Mouse (Mus musculus) thymus, postnatal 0 days (tissue): Measurements from ENCODE around the gene Dnajc11. TPM values are rescaled to one million over a fixed set of nuclear protein-coding genes. Genes with fewer than 3 reads are reported as not detected.

Experiments
- DNase-seq: peaks from one replicate; pipeline ENCODE4 v3.0.0-alpha.2; 2015; ENCODE audit warnings: low spot score
- polyA plus RNA-seq: library from polyadenylated mRNA; unstranded; fragments of >200 nt; fragmentation: Nextera tagmentation; extraction: Ambion mirVana; gene quantifications from 2 replicates; pipeline ENCODE4 v1.2.1, GENCODE M21; 2015

The Dnajc11 gene
- polyA plus RNA-seq = 47.2 and 48.3 TPM in 2 replicates

DNA sequence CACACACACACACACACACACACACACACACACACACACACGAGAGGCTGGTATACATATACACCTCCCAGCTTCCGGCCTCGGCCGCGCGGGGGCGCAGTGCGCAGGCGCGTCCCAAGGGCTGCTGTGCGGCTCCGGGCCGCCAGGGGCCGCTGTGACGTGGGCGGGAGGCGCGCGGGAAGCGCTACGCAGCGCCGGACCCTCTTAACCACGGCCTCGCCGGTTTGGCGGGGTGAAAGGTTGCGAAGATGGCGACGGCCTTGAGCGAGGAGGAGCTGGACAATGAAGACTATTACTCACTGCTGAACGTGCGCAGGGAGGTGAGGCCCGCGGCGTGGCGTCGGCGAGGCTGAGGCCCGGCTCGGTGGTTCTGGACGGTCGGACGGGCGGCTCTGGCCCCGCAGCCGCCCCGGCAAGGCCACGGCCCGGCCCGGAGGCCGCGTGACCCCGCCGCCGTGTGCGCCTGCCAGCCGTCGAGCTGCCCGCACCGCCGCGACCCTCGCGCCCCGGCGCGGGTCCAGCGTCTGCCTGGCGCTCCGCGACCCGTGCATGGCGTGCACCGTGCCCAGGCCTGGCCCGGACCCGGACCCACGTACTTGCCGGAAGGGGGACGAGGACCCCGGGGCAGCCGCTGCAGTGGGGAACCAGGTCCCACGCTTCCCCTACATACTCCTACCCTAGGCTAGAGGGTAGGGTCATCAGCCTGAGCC is at the start of gene Dnajc11:
TSS of gene Dnajc11 (plus strand) at position 187 of the 710 bp plus-strand sequence.
- peak; percentile 94 for DNase-seq

DNA sequence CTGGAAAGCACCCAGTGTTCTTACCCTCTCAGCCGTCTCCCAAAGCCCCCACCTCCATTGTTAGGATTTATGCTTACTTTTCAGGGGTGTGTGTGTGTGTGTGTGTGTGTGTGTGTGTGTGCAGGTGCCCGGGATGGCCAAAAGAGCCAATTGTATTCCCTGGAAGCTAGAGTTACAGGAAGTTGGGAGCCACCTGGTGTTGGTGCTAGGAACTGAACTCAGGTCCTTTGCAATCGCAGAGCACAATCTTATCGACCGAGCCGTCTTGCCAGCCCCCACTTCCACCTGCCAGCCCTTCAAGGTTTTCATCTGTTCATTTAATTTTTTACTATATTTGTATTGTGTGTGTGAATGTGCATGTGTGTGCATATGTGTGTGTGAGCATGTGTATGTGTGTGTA is 40.2 kb upstream of the Dnajc11 start:
- DNase-seq = no peak

DNA sequence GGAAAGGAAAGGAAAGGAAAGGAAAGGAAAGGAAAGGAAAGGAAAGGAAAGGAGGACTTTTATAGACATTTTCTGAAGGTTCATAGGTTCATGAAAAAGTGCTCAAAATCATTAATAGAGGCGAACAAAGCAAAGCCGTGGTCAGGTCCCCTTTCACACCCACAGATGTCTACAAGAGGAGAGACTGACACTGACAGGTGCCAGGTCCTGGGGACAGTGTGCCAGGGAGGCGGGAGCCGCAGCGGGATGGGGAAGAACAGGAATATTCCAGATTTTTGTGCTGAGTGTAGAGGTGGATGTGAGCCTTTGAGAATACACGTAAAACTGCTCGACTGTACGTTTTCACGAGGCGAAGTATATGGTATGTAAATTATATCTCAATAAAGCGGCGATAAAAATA is 38.6 kb upstream of the Dnajc11 start:
- DNase-seq = no peak

DNA sequence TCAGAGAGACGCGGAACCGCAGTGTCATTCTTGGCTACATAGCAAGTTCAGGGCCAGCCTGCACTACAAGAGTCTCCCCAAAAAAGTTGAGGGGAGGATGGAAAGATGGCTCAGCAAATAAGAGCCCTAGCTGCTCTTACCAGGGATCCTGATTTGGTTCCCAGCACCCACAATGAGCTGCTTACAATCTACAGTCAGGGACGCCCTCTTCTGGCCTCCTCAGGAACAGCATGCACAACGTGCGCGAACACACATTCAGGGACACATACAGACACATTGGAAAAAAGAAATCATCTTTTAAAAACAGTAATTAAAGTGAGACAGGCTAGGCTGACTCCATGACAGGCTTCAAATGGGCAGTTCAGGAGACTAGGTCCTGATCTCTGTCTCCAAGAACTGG is 37.9 kb upstream of the Dnajc11 start:
- no peak for DNase-seq

DNA sequence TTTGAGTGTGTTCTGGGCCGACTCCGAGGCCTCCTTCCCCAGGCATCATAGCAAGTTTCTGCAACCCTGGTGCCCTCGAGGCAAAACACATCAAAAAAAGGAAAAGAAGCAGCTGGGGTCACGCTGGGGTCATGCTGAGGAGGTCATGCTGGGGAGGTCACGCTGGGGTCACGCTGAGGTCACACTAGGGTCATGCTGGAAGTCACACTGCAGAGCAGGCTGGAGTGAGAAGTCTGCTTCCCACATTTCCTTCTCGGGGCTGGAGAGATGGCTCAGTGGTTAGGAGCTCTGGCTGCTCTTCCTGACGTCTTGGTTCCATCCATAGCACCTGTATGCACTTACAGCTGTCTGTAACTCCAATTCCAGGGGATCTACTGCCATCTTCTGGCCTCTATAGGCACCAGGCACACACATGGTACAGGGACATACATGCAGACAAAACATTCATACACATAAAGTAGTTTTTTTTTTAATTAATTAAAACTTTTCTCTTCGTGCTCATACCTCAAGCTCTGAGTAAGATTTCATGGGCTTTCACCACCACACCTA is 36.3 kb upstream of the Dnajc11 start:
- DNase-seq = no peak

DNA sequence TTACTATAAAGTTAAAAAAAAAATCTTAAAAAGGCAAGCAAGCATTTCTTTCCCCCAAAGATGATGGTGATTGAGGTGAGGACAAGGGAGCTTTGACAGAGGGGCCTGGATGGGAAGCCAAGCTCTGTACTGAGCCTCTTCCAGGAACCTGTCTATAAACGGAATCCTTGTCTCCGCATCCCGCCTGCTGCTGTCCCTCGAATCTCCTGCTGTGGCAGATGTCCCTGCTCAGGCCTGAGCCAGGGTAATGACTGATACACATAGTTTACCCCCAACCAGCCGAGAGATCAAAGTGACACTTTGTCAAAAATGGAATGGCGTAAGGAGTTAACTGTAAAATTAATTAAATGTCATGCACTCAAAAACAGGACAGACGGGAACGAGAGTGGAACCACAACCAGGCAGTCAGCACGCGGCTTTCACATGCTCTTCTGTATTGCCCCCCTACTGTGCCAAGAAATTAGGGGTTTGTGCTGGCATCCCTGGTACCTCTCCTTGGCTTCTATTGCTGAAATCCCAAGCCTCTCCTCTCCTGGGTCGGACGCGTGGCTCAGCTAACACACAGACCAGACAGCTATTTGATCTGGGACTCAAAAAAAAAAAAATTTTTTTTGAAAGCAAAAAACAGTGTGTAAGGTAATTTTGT is 34.8 kb upstream of the Dnajc11 start:
- no peak for DNase-seq

DNA sequence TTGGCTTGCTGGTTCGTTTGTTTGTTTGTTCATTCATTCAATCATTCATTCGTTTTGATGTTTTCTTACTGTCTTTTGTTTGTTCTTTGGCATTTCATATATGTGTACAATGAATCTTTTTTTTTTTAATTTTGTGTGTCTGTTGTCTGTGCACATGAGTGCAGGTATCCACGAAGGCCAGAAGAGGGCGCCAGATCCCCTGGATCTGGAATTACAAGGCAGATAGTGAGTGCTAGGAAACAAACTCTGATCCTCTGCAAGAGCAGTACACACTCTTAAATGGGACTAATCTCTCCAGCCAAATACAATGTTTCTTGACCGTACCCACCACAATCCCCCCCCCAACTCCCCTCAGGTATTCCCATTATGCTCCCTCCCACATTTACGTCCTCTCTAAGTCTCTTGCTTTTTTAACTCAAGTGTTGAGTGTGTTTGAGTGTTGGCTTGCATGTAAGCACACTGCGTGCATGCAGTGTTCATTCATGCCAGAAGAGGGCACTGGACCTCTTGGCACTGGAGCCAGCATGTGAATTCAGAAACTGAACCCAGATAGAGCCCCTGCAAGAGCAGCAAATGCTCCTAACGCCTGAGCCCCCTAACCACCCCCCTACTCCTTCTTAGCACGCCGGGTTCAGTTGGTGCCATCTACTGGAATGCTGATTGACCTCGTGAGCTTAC is 33.6 kb upstream of the Dnajc11 start:
- peak; percentile 13 for DNase-seq

DNA sequence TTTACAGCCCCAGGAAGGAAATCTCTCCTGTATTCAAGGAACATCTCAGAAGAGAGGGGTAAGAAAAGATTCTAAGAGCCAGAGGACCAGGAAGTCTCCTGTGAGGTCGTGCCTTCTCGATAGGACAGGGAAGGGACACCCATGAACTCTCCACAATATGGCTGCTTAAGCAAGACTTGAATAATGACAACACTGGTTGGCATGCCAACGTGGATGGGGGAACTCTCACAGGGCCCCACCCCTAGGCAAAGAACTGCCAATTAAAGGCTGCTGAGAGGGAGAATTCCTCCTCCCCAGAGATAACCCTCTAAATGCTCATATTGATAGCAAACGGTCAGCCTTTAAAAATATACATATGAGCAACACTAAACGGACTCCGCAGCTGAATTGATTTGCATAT is 32.8 kb upstream of the Dnajc11 start:
- DNase-seq = no peak

DNA sequence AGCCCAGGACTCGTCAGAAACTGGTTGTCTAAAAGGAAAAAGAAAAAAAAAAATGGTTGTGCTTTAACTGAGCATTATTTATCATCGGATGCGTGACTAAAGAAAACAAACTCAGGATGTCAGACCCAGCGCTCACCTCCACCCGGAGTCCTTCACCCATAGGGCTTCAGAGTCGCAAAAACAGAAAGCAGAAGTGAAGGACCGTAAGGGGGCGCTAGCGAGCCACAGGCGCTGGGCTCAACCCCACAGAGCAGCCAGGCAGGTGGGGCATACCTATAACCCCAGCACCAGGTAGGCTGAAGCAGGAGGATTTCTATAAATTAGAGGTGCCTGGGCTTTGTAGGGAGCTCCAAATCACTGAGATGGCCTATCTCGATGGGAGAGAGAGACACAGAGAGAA is 32.1 kb upstream of the Dnajc11 start:
- DNase-seq = no peak

DNA sequence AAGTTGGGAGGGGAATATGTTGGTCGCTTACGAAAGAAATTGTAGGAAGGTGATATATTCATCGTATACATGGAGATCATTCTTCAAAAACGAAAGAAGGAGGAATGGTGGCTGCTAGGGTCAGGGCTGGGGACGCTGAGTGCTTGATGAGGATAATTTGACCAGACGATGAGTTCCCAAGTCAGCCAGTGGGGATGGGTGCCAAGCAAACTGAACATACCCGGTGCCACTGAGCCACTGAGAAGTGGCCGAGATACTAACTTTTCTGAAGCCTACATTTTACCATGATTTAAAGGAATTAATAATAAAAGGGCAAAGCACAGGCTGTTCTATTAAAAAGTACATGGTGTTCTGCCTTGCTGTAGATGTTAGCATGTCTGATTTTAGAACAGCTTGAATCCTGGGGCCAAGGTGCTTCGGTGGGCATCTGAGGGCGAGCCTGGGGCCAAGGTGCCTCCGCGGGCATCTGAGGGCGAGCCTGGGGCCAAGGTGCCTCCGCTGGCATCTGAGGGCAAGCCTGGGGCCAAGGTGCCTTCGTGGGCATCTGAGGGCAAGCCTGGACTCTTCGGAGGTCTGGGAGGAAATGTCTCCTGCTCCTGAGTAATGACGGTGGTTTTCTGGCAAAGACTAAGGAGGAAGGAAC is 31.3 kb upstream of the Dnajc11 start:
- DNase-seq = no peak

DNA sequence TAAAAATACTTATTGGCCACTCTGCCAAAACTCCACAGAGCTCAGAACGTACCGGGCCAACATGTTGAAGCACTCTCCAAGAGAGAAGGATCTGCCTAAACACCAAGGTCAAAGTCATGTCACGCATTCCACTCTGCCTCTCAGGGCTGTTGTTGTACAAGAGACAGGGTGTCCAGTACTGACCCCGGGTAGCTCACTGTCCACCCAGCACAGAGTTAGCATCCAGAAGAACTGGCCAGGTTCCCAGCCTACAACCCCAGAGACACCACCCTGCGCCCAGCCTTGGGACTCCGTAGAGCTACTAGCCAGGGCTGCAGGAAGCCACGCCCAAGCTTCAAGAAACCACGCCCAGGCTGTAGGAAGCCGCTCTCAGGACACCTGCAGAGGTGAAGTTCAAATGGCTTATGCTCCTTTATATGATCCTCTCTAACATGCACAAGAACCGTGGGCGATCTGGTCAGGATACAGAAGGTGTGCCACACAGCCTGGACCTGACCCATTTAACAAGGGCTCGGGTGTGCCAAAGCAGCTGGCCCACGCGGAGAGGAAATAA is 30.7 kb upstream of the Dnajc11 start:
- DNase-seq = no peak

DNA sequence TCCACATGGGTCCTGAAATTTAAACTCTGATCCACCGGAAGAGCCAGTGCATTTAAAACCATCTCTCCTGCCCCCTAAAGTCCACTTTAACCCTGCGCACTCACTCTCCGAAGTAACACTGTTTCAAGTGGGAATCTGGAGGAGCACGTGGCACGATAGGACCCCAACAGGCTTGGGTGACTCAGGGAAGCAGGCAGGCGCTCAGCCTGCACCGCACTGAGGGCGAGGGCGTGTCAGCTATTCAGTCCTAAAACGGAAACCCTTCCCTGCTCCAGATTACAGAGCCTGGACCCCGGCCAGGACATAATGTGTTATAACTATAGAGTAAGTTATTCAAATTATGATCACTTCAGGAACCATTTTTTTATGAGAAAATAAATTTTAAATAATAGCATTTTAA is 29.4 kb upstream of the Dnajc11 start:
- DNase-seq = no peak

DNA sequence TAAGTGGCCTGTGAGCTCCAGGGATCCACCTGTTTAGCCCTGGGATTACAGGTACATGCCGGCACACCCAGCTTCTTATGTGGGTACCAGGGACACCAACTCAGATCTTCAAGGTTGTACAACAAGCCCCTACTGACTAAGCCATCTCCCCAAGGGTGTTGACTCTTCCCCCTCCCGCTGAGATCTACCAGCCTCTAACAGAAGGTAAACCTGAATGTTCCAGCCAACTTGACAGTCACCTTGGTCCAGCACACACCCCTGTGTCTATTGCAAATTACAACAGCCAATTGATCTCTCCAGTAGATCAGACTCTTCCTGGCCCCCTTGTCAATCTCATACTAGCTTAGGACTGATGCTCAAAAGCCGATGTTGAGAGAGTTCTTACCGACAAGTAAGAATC is 27.9 kb upstream of the Dnajc11 start:
- no peak for DNase-seq

DNA sequence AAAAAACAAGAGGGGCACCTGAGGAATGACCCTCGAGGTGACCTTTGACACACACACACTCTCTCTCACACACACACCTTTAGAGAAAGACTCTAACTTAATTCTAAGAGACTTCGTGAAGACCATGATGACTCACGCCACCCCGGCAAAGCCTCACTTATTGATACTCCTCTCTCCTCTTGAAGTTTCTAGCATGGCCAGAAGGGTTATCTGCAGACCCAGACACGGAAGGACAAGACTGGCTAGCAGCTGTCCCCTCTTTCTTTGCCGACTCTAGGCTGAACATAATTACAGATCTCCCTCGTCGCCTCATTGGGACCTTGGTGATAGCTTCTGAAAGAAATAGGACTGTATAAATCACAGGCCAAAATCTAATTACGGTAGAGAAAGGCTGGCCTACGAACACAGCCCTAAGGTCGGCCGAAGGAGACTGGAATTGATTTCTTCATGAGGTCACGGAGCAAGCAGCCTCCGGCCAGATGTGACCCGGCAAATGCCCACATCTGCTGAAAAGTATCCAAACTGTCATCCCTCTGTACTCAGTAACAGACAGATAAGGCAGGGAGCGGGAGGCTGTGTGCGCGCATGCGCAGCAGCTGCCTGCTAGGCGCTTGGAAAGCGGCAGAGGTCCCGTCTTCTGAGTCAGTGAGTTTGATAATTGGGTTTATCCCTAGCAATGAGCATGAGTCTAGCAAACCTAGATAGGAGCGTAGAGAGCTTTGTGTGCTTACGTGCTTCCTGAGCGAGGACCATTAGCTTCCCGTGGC is 25.7 kb upstream of the Dnajc11 start:
- DNase-seq = no peak

DNA sequence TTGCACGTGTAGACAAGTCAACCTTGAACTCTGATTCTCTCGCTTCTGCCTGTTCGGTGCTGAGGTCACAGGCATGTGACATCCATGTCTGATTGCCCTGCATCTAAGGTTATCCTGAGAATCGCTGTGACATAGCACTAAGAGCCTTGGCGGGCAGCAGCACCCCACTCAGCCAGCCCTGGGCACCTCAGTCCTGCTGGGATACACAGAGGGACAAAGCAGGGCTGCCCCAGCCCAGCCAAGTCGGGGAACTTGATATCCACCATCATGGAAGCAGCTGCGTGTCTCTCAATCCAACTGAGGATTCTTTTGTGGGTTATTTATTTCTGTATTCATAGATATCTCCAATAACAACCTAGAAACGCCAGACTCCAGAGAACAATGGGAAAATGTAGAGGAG is 24.7 kb upstream of the Dnajc11 start:
- no peak for DNase-seq

DNA sequence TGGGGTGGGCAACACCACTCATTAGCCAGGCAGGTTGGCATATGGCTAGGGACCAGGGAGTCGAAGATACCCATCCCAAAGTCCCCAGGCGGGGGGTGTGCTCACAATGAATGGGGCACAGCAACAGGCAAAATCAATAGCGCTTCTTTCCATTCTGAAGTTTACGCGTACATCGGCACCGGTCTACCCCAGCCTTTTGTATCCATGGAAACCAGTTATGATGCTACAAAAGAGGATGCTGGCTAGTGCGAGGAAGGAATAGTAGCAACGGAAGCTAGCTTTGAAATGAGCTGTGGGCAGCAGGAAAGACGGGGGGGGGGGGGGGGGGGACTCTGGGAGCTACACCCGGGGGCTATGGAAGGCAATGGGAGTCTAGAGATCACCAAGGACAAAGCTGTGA is 17.2 kb upstream of the Dnajc11 start:
- no peak for DNase-seq

DNA sequence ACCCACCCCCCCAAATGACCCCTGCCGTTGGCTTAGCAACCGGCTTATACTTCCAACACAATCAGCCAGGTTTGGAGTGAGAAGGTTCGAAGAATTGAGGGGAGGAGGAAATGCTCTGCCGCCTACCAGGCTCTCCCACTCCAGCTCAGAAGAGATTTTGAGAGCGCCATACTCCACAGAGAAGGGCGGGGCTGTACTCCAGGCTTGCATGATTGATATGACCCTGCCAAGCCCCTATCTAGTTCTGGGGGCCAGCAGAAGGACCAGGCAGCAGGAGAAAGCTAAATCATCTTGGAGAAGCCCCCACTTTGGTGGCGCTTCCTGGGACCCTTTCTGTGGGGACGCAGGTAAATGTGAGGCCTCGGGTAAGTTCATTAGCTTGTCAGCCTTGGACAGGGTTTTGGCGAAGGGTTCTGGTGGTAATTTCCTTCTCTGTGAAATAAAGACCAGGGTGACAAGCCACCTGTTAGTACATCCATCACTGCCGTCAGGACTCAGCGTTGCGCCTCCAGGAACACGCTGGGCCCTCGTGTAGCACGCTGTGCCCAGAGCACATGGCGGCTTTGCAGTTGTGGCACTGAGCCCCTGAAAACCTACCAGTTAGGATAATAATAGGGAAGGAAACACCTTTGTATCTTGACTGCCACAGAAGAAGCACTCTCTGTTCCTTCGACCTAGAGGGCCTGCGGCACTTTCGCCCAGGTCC is 14.2 kb upstream of the Dnajc11 start:
- DNase-seq = no peak

DNA sequence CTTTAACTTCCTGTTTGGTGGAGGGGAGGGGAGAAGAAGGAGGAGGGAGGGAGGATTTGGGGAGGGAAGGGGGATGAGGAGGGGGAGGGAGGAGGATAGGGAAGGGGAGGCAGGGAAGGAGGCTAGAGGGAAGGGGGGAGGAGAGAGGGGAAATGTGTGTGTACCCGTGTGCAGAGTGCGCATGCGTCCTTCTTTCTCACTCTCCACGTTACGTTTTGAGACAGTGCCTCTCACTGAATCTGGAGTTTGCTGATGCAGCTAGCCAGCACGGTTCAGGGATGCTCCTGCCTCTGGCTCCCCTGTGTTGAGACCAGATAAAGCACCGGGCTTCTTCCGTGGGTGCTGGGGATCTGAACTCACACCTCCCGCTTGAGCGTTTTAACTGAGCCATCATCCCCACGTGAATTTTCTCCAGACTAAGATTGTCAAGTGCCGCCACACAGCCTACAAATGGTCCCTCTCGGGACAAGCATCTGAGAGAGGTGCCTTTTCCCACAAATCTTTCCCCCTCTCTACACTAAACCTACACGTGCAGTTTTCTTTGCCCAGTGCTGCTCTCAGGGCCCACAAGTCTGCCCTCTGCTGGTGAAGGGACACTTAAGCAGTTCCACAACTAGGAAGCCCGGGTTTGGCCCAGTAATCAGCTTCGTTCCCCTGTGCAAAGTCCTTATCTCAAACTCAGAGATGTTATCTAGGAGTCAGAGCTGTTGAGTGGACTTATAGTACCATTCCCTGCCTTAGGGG is 13.4 kb upstream of the Dnajc11 start:
- peak; percentile 62 for DNase-seq

DNA sequence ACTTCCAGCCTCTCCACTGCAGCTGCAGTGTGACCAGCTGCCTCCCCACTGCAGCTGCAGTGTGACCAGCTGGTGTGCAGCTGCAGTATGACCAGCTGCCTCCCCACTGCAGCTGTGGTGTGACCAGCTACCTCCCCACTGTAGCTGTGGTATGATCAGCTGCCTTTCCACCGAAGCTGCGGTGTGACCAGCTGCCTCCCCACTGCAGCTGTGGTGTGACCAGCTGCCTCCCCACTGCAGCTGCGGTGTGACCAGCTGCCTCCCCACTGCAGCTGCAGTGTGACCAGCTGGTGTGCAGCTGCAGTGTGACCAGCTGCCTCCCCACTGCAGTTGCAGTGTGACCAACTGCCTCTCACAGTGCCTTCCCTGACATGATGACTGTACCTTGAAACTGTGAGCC is 11.4 kb upstream of the Dnajc11 start:
- no peak for DNase-seq
